Mouse (Mus musculus) v-Abl transformed pro-B cells (cell line): ENCODE data around the gene Tuft1.

ENCODE experiments used
- in situ Hi-C, 2 experiments: fragments of 400-800 bp; cut with MboI; formaldehyde crosslinking; loops; one replicate each; pipeline ENCODE4 v1.15.1; 2025; ENCODE audit not compliant: unreplicated experiment in 2 of 2

The Tuft1 gene

GRCm38 (mm10) chr3:94610581-94610980 is 48.1 kb downstream of the Tuft1 start:
- in situ Hi-C loops, result loop anchor here in 1 of 2 experiments (10.0 to 25.0 kb wide), 2 partner anchors 294 to 1248 kb away; no protein-coding TSS in a partner anchor

GRCm38 (mm10) chr3:94609621-94610020 is 49.1 kb downstream of the Tuft1 start:
- in situ Hi-C loops, result loop anchor here in 1 of 2 experiments (10.0 to 25.0 kb wide), 2 partner anchors 295 to 1247 kb away; no protein-coding TSS in a partner anchor

- in situ Hi-C loops, result loop anchor here (5.0 to 25.0 kb wide), 4 partner anchors 70 to 1240 kb away; no protein-coding TSS in a partner anchor
Observed at GRCm38 (mm10) chr3:94601959-94602358, 56.7 kb downstream of the Tuft1 start.

- in situ Hi-C loops, result no loop called here
Observed at GRCm38 (mm10) chr3:94597224-94597779, 61.4 kb downstream of the Tuft1 start.

- in situ Hi-C loops, result no loop called here
Observed at GRCm38 (mm10) chr3:94595871-94596287, 62.8 kb downstream of the Tuft1 start.

- in situ Hi-C loops, result no loop called here
Observed at GRCm38 (mm10) chr3:94591066-94591465, 67.6 kb downstream of the Tuft1 start.

GRCm38 (mm10) chr3:94587962-94588361 is 70.7 kb downstream of the Tuft1 start:
- in situ Hi-C loops, result no loop called here

GRCm38 (mm10) chr3:94582944-94583343 is 75.7 kb downstream of the Tuft1 start:
- in situ Hi-C loops, result no loop called here

GRCm38 (mm10) chr3:94582456-94582891 is 76.2 kb downstream of the Tuft1 start, which contains the start of gene Snx27:
Gene Snx27, minus strand, starts transcription at chr3:94582716.
- in situ Hi-C loops, result no loop called here

GRCm38 (mm10) chr3:94581793-94582455 is 76.7 kb downstream of the Tuft1 start:
- in situ Hi-C loops, result no loop called here

GRCm38 (mm10) chr3:94581138-94581780 is 77.4 kb downstream of the Tuft1 start:
- in situ Hi-C loops, result no loop called here

- in situ Hi-C loops, result no loop called here
Observed at GRCm38 (mm10) chr3:94574506-94574905, 84.2 kb downstream of the Tuft1 start.

- in situ Hi-C loops, result no loop called here
Observed at GRCm38 (mm10) chr3:94567242-94567641, 91.4 kb downstream of the Tuft1 start.

GRCm38 (mm10) chr3:94565557-94565956 is 93.1 kb downstream of the Tuft1 start:
- in situ Hi-C loops, result no loop called here

GRCm38 (mm10) chr3:94565127-94565526 is 93.5 kb downstream of the Tuft1 start:
- in situ Hi-C loops, result no loop called here

GRCm38 (mm10) chr3:94564356-94565010 is 94.2 kb downstream of the Tuft1 start:
- in situ Hi-C loops, result no loop called here

- in situ Hi-C loops, result no loop called here
Observed at GRCm38 (mm10) chr3:94563163-94563562, 95.5 kb downstream of the Tuft1 start.
